Mouse (Mus musculus) B cell, adult 62 days (primary cell): Measurements from ENCODE around the gene Atg101. TPM values are rescaled to one million over a fixed set of nuclear protein-coding genes. Genes with fewer than 3 reads are reported as not detected.

ENCODE experiments used
- total RNA-seq: library from RNA; stranded (reverse); gene quantifications from 4 replicates; pipeline ENCODE4 v1.2.4, GENCODE M21; 2023

The Atg101 gene
- total RNA-seq: 64.1 to 70.9 TPM (median 69.3 TPM) in 4 replicates

DNA sequence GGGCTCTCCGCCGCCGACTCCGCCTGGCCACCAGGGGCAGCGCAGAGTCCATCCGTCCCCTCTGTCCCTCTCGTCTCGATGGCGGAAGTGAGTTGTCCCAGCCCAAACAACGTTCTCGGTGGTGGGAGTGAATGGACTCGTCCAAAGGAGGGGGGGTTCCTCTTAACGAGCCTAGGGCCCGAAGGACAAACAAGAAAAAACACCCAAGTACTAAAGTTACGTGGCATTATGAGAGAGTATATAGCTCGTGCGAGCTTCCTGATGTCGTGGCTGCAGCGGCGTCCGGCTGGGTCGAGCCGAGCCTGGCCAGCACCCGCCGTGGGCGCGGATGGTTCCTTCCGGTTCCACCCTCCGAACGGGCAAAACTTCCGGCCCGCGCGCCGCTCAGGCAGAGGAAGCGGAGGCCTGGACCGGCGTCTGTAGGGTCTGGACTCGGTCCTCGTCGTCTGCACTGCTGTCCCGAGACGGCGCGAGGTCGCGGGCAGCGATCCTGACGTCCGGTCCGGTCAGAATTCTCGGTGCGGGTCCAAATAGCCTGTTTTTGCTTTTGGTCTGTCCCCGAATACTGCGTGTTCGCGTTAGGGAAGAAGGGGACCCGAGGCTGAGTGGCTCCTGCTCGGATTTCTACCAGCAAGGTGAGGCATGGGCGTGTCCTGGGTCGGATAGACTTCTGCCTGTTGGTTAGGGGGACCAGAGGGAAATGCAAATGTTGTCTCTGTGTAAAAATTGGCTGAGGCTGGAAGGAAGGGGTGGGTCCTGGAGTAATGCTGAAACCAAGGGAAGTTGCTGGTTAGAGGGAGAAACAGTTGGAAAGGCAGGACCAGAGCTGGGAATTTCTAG, at the start of gene Atg101:
Gene Atg101 (plus strand): TSS at position 362 of the 840 bp plus-strand sequence.

DNA sequence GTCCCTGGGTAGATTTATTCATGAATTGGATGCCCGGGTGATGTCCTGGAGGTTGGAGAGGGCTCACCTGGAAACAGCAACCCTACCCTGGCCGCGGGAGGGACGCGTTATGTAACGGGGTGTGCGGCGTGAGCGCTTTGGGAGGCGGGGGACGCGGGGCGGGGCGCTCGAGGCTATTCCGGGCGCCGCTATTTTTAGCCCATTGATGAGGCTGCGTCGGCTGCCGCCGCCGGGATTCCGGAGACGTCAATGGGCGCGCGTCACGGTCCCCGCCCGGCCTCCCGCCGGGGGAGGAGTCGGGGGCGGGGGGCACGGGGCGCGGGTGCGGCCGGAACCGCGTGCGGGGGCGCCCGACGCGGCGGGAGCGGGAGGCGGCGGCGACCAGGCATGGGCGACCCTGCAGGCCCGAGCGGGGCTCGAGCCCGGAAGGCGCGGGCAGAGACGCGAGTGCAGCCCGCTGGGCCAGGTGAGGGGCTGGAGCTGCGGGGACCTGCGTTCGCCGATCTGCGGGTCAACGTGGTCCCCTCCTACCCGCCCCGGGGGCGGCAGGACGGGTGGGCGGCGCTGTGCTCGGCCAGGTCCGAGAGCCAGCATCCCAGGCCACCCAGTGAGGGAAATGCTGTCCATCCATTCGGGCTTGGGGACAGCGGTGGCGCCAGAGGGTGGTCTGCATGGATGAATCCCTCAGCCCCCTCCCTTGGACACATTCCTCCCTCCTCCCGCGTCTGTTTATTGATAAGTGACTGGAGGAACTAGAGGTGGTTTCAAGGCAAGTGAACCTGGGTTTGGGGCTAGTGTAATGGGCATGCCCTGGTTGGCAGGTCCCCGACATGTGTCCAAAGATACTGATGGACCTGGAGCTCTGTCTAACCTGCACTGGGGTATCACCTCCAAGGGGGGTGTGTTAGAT, 29.9 kb upstream of the Atg101 start, which contains the start of gene Nr4a1:
Gene Nr4a1 (plus strand): TSS at position 384 of the 910 bp plus-strand sequence.

GRCm38 (mm10) chr15:101293025-101293621, 9.1 kb downstream of the Atg101 start, which contains the start of gene 6030408B16Rik:
Gene 6030408B16Rik, plus strand, starts transcription at chr15:101293212.

Other genes with a start within 250 kb of the Atg101 start
- not detected in 4 replicates for gene Gm47841, start 236.9 kb upstream of the Atg101 start, total RNA-seq
- not detected in 4 replicates for gene Fignl2, start 205.7 kb upstream of the Atg101 start, total RNA-seq
- not detected in 4 replicates for gene Ankrd33, start 168.5 kb upstream of the Atg101 start, total RNA-seq
- gene Acvrl1, start 155.8 kb upstream of the Atg101 start, total RNA-seq: 0.82 to 2.9 TPM (median 1.9 TPM) in 4 replicates
- 23.6 to 28.5 TPM (median 24.5 TPM) in 4 replicates for gene Acvr1b, start 110.2 kb upstream of the Atg101 start, total RNA-seq
- gene Grasp, start 60.1 kb upstream of the Atg101 start, total RNA-seq: 42.7 to 47.7 TPM (median 45.2 TPM) in 4 replicates
- gene Nr4a1, start 30.0 kb upstream of the Atg101 start, total RNA-seq: 576 to 657 TPM (median 622 TPM) in 4 replicates
- 0.94 to 1.6 TPM (median 1.3 TPM) in 4 replicates for gene 6030408B16Rik, start 8.9 kb downstream of the Atg101 start, total RNA-seq
- gene Krt80, start 85.9 kb downstream of the Atg101 start, total RNA-seq: 0.19 to 0.33 TPM in 2 of 4 replicates, not detected in the others
- not detected in 4 replicates for gene Krt7, start 126.8 kb downstream of the Atg101 start, total RNA-seq
- not detected in 4 replicates for gene Krt87, start 154.5 kb downstream of the Atg101 start, total RNA-seq
- gene Krt88, start 163.5 kb downstream of the Atg101 start, total RNA-seq: not detected in 4 replicates
- not detected in 4 replicates for gene Krt81, start 179.5 kb downstream of the Atg101 start, total RNA-seq
- gene Krt86, start 189.2 kb downstream of the Atg101 start, total RNA-seq: not detected in 4 replicates
- not detected in 4 replicates for gene Krt83, start 207.2 kb downstream of the Atg101 start, total RNA-seq
- not detected in 4 replicates for gene Gm49425, start 233.0 kb downstream of the Atg101 start, total RNA-seq
- gene Krt84, start 248.5 kb downstream of the Atg101 start, total RNA-seq: not detected in 4 replicates